Mouse (Mus musculus) G1E (cell line): ENCODE data around the gene 4930404H24Rik. TPM values are rescaled to one million over a fixed set of nuclear protein-coding genes. Genes with fewer than 3 reads are reported as not detected.

Experiments used
- ATAC-seq: 2 replicates; pipeline ENCODE4 v1.8.0; 2016; ENCODE audit warnings: mild to moderate bottlenecking; ENCODE audit not compliant: insufficient number of reproducible peaks, poor library complexity, low FRiP score, severe bottlenecking; ENCODE audit errors: extremely low read depth
- DNase-seq: peaks from one replicate; pipeline ENCODE4 v3.0.0; 2012; ENCODE audit warnings: low spot score
- H3K27me3 ChIP-seq: 2 replicates; pipeline ENCODE4 v1.6.1; 2012; ENCODE audit warnings: mild to moderate bottlenecking, low read length, inconsistent platforms; ENCODE audit not compliant: insufficient read depth
- H3K36me3 ChIP-seq: replicated peaks from 2 replicates; pipeline ENCODE3; 2012; ENCODE audit warnings: mild to moderate bottlenecking, inconsistent platforms
- H3K4me1 ChIP-seq: 2 replicates; pipeline ENCODE4 v1.6.1; 2012; ENCODE audit warnings: low read depth, low read length, inconsistent platforms, mixed read lengths; ENCODE audit not compliant: insufficient read depth
- H3K4me3 ChIP-seq: 2 replicates; pipeline ENCODE4 v1.5.1; 2012; ENCODE audit warnings: low read depth, mild to moderate bottlenecking, inconsistent platforms, low read length, moderate library complexity, mixed read lengths
- H3K9me3 ChIP-seq: replicated peaks from 2 replicates; pipeline ENCODE4 v1.6.1; 2012; ENCODE audit warnings: inconsistent platforms
- CTCF ChIP-seq: IDR thresholded peaks from 2 replicates; pipeline ENCODE4 v1.5.1; 2012; ENCODE audit warnings: low read depth, low read length, inconsistent platforms, mixed read lengths
- GATA1 ChIP-seq: IDR thresholded peaks from 2 replicates; pipeline ENCODE4 v1.6.1; 2012; ENCODE audit warnings: borderline replicate concordance, low read length, inconsistent platforms, mixed read lengths
- GATA2 ChIP-seq: IDR thresholded peaks from 2 replicates; pipeline ENCODE4 v1.6.1; 2012; ENCODE audit warnings: low read depth, low read length, inconsistent platforms, borderline replicate concordance
- POLR2AphosphoS5 ChIP-seq: IDR thresholded peaks from 2 replicates; pipeline ENCODE4 v1.6.1; 2012; ENCODE audit warnings: low read depth, low read length, inconsistent platforms; ENCODE audit not compliant: insufficient replicate concordance
- TAL1 ChIP-seq: conservative IDR thresholded peaks from 2 replicates; pipeline ENCODE4 v1.6.1; 2012; ENCODE audit warnings: low read depth, low read length, inconsistent platforms, mixed read lengths
- polyA plus RNA-seq: library from polyadenylated mRNA; stranded (reverse); fragments of >175 nt; gene quantifications from 2 replicates; pipeline ENCODE4 v1.2.3, GENCODE M21; 2012
- total RNA-seq, 2 experiments: library from RNA; stranded (forward) in 1 of 2; stranded (reverse) in 1 of 2; fragments of 200-1000 nt in 1 of 2; fragments of >200 nt in 1 of 2; fragmentation: Nextera tagmentation in 1 of 2; gene quantifications; 2 replicates each; pipeline ENCODE4 v1.2.3; 2014 to 2017

4930404H24Rik gene
- total and polyA plus RNA-seq, 3 experiments = not detected

GRCm38 (mm10) chr2:153458022-153458441, 34.6 kb upstream of the 4930404H24Rik start:
- TF ChIP-seq CTCF (no peak), GATA2 (no peak), TAL1 (no peak), GATA1 (no peak), POLR2AphosphoS5 (no peak)
- ATAC-seq (no peak), DNase-seq (no peak)
- H3K9me3 ChIP-seq = no peaks in the 10 kb centered on the region
- H3K4me3 ChIP-seq = no peak overlapping the region
- H3K36me3 ChIP-seq = peaks cover 83% of the 10 kb centered on the region
- peaks cover 28% of the 10 kb centered on the region for H3K4me1 ChIP-seq
- peaks cover 31% of the 10 kb centered on the region; the same call in 1 of the 2 replicates for H3K27me3 ChIP-seq

- no peak for DNase-seq
- H3K9me3 ChIP-seq = no peaks in the 10 kb centered on the region
- 0 out of 2 replicates have a peak, but pooled peaks cover 4% of the 10 kb centered on the region for H3K27me3 ChIP-seq
- no peak for ATAC-seq
- TF ChIP-seq POLR2AphosphoS5 (no peak), GATA1 (no peak), CTCF (no peak), TAL1 (no peak), GATA2 (no peak)
- peaks cover 69% of the 10 kb centered on the region for H3K36me3 ChIP-seq
- H3K4me3 ChIP-seq = no peak overlapping the region
- peaks cover 3% of the 10 kb centered on the region; the same call in 1 of the 2 replicates for H3K4me1 ChIP-seq
Observed at GRCm38 (mm10) chr2:153463257-153463656, 29.3 kb upstream of the 4930404H24Rik start.

- no peak for ATAC-seq
- no peak for DNase-seq
- peaks cover 80% of the 10 kb centered on the region for H3K36me3 ChIP-seq
- no peaks in the 10 kb centered on the region for H3K9me3 ChIP-seq
- no peak overlapping the region for H3K4me3 ChIP-seq
- H3K27me3 ChIP-seq = peaks cover 6% of the 10 kb centered on the region; the same call in 1 of the 2 replicates
- peaks cover 10% of the 10 kb centered on the region for H3K4me1 ChIP-seq
- TF ChIP-seq POLR2AphosphoS5 = no peak
- no peak for TF ChIP-seq GATA2
- TF ChIP-seq CTCF = no peak
- no peak for TF ChIP-seq GATA1
- no peak for TF ChIP-seq TAL1
Observed at GRCm38 (mm10) chr2:153467372-153467771, 25.2 kb upstream of the 4930404H24Rik start.

GRCm38 (mm10) chr2:153469317-153469716, 23.3 kb upstream of the 4930404H24Rik start:
- Histone ChIP-seq H3K9me3 (no peaks in the 10 kb centered on the region), H3K27me3 (peaks cover 6% of the 10 kb centered on the region; the same call in 1 of the 2 replicates), H3K4me1 (peaks cover 11% of the 10 kb centered on the region), H3K36me3 (peaks cover 83% of the 10 kb centered on the region), H3K4me3 (no peak overlapping the region)
- ATAC-seq (no peak), DNase-seq (no peak)
- no peak for TF ChIP-seq CTCF
- no peak for TF ChIP-seq GATA2
- no peak for TF ChIP-seq POLR2AphosphoS5
- TF ChIP-seq TAL1 = no peak
- TF ChIP-seq GATA1 = no peak

- TF ChIP-seq POLR2AphosphoS5 (no peak), GATA1 (no peak), TAL1 (no peak), GATA2 (no peak), CTCF (no peak)
- peaks cover 6% of the 10 kb centered on the region; the same call in 1 of the 2 replicates for H3K27me3 ChIP-seq
- DNase-seq (no peak), ATAC-seq (no peak)
- peaks cover 15% of the 10 kb centered on the region for H3K4me1 ChIP-seq
- H3K36me3 ChIP-seq = peaks cover 83% of the 10 kb centered on the region
- no peaks in the 10 kb centered on the region for H3K9me3 ChIP-seq
- H3K4me3 ChIP-seq = no peak overlapping the region
Observed at GRCm38 (mm10) chr2:153469764-153470163, 22.8 kb upstream of the 4930404H24Rik start.

GRCm38 (mm10) chr2:153470983-153471382, 21.6 kb upstream of the 4930404H24Rik start:
- H3K27me3 ChIP-seq = peaks cover 6% of the 10 kb centered on the region; the same call in 1 of the 2 replicates
- no peak for ATAC-seq
- no peak for TF ChIP-seq CTCF
- TF ChIP-seq GATA1 = no peak
- TF ChIP-seq TAL1 = no peak
- TF ChIP-seq GATA2 = no peak
- TF ChIP-seq POLR2AphosphoS5 = no peak
- H3K36me3 ChIP-seq = peaks cover 84% of the 10 kb centered on the region
- H3K4me3 ChIP-seq = no peak overlapping the region
- H3K4me1 ChIP-seq = peaks cover 23% of the 10 kb centered on the region
- DNase-seq = no peak
- H3K9me3 ChIP-seq = no peaks in the 10 kb centered on the region
